Mouse (Mus musculus) c-Kit-positive CD71-positive TER-119-negative erythroid progenitor cells, embryonic 14.5 days (primary cell): ENCODE data around the gene Adgrg7.

Experiments used
- DNase-seq: peaks from one replicate; pipeline ENCODE4 v3.0.0-alpha.2; 2013; ENCODE audit warnings: low read depth

Adgrg7 gene

GRCm38 (mm10) chr16:56710071-56710470, 85.6 kb downstream of the Adgrg7 start:
- DNase-seq: no peak

DNA sequence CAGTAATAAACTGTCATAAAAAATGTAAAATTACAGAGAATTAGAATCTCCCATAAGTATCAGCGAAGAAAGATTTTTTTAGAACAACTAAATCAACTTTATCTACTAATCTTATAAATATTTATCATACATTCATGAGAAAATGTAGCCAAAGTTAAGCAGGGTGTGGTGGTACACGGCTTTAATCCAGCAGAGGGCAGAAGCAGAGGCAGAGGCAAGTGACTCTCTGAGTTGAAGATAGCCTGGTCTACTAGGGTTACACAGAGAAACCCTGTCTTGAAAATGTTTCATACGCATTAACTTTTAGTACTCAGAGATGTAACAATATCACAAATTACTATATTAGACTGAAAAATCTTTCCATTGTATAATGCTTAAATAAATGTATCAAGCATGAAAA, 89.9 kb downstream of the Adgrg7 start:
- no peak for DNase-seq

DNA sequence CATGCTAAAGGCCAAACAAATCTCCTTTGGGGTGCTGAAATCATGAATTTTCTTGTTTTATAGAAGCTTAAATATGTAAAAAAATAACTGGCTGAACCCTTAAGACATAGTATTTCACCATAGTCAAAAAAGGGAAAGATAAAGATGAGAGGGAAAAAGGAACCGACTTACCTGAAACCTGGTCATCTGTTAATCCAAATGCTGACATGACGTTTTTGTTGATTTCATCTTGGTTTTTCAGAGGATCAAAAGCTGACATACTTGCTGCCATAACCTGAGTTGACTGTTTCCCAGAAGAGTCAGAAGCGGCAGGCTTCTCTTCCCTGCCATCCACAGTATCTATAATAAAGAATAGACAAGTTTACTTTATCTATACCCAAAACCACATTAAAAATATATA, 94.8 kb downstream of the Adgrg7 start:
- no peak for DNase-seq

DNA sequence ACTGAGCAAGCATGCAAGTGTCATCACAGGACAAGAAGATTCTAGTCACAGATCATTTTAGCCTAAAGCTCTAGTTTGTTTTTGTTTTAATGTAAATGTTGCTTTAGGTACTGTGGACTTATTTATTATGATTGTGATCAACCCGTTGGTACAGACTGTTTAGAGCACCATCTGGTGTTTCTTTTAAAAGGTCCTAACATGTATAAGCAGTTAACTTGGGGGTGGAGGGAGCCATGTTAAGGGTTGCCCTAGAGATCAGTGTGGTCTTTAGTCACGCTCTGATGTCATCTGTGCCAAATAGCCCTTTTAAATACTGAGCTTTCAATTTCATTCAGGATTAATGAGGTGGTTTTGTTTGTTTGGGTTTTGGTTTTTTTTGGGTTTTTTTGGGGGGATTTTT, 99.2 kb downstream of the Adgrg7 start:
- DNase-seq: no peak

DNA sequence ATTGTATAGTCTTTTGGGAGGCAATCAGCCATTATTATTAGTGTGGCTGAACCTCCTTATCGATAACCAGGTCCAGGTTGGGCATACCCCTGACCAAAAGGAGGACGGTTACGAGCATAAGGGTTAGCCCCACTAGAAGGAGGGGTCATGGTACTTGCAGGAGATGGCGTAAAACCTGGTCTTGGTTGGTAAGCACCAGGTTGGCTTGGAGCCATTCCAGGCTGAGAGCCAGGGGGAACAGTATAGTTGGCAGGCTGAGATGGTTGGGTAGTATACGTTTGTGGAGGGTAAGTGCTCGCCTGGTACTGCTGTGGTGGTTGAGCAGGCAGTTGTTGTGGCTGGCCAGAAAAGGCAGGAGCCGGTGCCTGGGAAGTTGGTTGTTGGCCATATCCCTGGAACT, 104.9 kb downstream of the Adgrg7 start:
- DNase-seq: no peak

GRCm38 (mm10) chr16:56686747-56687146, 108.9 kb downstream of the Adgrg7 start:
- DNase-seq: no peak

DNA sequence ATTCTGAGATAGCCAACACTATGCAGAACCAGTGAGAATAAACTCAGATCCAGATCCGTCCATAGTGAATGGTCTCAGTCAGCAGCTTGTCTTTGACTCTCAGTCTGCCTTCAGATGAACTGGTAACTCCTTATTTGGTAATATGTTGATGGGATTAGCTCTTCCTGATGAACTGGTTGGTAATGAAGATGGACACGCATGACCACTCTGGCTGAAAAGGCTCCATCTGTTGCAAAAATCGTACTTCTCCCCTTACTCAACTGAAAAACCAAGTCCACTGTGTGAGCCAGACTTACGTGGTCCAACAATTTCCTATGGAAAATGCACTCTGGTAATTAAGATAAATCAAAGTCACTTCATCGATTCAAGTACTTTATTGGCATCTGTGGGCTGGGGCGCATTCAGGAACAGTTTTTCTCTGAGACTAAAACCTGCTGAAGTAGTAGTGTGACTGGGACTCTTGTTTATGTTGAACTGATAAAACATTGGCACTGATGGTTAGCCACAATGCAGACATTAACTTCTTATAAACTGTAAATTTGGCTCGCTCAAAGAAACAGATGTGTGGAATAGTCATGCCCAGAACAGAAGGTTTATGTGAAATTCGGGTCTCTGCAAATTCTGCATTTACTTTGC, 114.5 kb downstream of the Adgrg7 start:
- no peak for DNase-seq

GRCm38 (mm10) chr16:56677146-56677545, 118.5 kb downstream of the Adgrg7 start:
- DNase-seq: no peak
